Mouse (Mus musculus) layer of hippocampus, adult 9-10 months (tissue): ENCODE measurements around the gene Trpc3.
"Not testable (repeated sequence)": the region's sequence is repeated elsewhere in the genome, so short reads cannot be mapped to it uniquely, and the experiment has no call there.

Experiments
- DNase-seq: peaks from one replicate; pipeline ENCODE4 v3.0.0; 2022; ENCODE audit warnings: low spot score

Gene Trpc3

GRCm38 (mm10) chr3:36599773-36600172 lies 90.2 kb downstream of the Trpc3 start:
- DNase-seq, result not testable (repeated sequence)

GRCm38 (mm10) chr3:36598811-36599210 lies 91.2 kb downstream of the Trpc3 start:
- no peak for DNase-seq

GRCm38 (mm10) chr3:36571827-36572378 lies 118.1 kb downstream of the Trpc3 start, which contains the start of gene Ccna2:
Ccna2 (minus strand) TSS chr3:36572150.
- DNase-seq, result peak; percentile 91

GRCm38 (mm10) chr3:36571361-36571826 lies 118.6 kb downstream of the Trpc3 start:
- no peak for DNase-seq
